Comparison of ENCODE assay signal across 16 mouse cellular contexts in the genomic region with DNA sequence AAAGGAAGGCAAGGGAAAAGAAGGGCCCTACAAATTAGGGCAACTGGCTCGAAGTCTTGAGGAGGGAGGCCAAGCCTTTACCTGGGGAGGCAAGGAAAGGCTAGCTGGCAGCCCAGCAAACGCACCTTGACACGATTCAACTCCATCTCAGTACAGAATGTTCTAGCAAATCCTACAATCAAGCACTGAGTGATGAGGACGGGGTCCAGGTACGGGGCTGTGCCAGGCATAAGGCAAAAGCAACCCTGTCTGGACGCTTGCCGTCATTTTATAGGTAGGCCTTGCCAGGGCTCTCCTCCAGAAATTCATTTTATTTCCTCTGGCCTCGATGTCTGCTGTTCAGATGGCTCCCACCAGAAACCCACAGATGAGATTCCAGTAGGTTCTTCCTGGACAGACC. TPM values are rescaled to one million over a fixed set of nuclear protein-coding genes. Genes with fewer than 3 reads are reported as not detected.
"Had no signal": no experiment of that assay in that cellular context is flagged by ENCODE, and none has a peak within 500 bp of the region (broad histone marks: within the 10 kb centered on the region; RNA-seq: fewer than 3 reads in every experiment).

No protein-coding gene starts in this region.

- H3K27ac ChIP-seq: liver, embryonic 13.5 days; lung, embryonic 15.5 days; macrophage; midbrain, embryonic 15.5 days; neural tube, embryonic 13.5 days; stomach, embryonic 15.5 days had no signal

- H3K4me3 ChIP-seq: liver, embryonic 13.5 days; lung, embryonic 15.5 days; megakaryocyte, embryonic 14.5 days; midbrain, embryonic 15.5 days; neural tube, embryonic 13.5 days; stomach, embryonic 15.5 days had no signal

- ATAC-seq: liver, postnatal 0 days; midbrain, embryonic 15.5 days had no signal

- H3K4me1 ChIP-seq: liver, embryonic 13.5 days; midbrain, embryonic 15.5 days had no signal

- H3K9ac ChIP-seq: liver, embryonic 13.5 days; liver, postnatal 0 days; lung, embryonic 15.5 days; midbrain, embryonic 15.5 days; neural tube, embryonic 13.5 days; stomach, embryonic 15.5 days had no signal

- H3K9me3 ChIP-seq: liver, embryonic 13.5 days; lung, embryonic 15.5 days; megakaryocyte, embryonic 14.5 days; midbrain, embryonic 15.5 days; neural tube, embryonic 13.5 days; stomach, embryonic 15.5 days had no signal

- H3K27me3 ChIP-seq: liver, embryonic 13.5 days; lung, embryonic 15.5 days; midbrain, embryonic 15.5 days; neural tube, embryonic 13.5 days; stomach, embryonic 15.5 days had no signal

- DNase-seq: kidney, postnatal 25 days; layer of hippocampus, postnatal 36 days; liver; liver, embryonic 13.5 days; liver, postnatal 0 days; lung, postnatal 14 days; retina, postnatal 1 day; right cerebral cortex, postnatal 14 days had no signal

- H3K36me3 ChIP-seq: liver, embryonic 13.5 days; lung, embryonic 15.5 days; midbrain, embryonic 15.5 days; neural tube, embryonic 13.5 days; stomach, embryonic 15.5 days had no signal

- H3K4me2 ChIP-seq: liver, embryonic 13.5 days; lung, embryonic 15.5 days; midbrain, embryonic 11.5 days; midbrain, embryonic 15.5 days; neural tube, embryonic 13.5 days; stomach, embryonic 15.5 days had no signal

RNA-seq across cellular contexts. Expression of a gene that starts 30.8 kb away (rescaled TPM):
- total RNA-seq: monocyte, adult 5-6 weeks had no signal
- polyA plus RNA-seq: macrophage had no signal
